Mouse (Mus musculus) ovary, postnatal 14 days (tissue): Measurements from ENCODE around the gene Rap1gap.

Experiments used
- DNase-seq: peaks from one replicate; pipeline ENCODE4 v3.0.0; 2022; ENCODE audit warnings: low spot score

Rap1gap gene

DNA sequence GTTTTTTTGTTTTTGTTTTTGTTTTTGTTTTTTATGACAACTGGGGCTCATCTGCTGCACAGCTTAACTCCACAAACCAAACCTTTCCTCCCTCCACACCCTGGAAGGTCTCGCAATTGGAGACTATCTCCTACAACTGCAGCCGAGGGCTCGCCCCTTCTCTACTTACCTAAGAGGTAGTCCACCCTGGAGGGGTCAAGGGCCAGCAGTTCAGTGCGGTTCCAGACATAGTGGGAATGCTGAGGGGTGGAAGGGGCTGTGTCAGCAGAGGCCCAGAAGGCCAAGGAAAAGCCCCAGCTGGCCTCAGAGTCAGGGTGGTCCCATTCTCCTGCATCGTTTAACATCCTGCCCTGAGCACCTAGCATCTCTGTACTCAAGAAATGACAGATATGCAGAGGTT lies 83.1 kb downstream of the Rap1gap start:
- no peak for DNase-seq

DNA sequence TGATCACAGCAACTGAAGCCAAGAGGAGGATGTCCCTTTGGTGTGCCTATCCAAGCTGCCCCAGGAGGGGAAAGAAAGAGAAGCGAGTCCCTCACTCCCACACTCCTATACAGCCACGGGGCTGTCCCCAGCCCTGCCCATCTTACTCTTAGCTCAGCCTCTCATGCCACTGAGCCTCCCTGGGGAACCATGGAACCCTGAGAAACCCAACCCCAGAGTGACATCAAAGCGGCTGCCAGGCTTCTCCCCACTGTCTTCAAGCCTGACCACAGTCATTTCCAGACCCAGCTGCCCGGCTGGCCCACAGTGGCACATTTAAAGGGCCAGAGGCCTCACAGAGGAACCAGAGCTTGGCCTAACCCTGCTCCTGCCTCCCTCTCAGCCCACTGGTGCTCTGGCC lies 84.2 kb downstream of the Rap1gap start:
- no peak for DNase-seq

GRCm38 (mm10) chr4:137749680-137750079 lies 85.2 kb downstream of the Rap1gap start:
- DNase-seq: no peak

GRCm38 (mm10) chr4:137750121-137750520 lies 85.6 kb downstream of the Rap1gap start:
- no peak for DNase-seq

DNA sequence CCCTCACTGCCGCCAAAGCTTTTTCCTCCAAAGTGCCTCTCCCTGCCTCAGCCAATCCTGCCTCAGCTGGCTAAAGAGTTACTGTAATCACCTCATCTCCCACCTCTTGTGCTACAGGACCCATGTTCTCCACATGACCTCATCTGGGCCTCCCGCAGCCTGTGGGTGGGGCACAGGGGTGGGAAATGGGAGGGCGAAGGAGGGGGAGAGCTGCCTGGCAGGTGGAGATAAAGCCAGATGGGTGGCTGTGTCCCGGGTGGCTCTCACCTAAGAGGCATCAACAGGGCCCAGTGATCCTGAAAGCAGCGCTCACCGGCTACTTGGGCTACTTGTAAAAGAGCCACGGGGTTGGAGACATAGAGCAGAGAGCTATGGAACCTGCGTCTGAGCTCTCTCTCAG lies 86.8 kb downstream of the Rap1gap start:
- no peak for DNase-seq

GRCm38 (mm10) chr4:137751717-137752116 lies 87.2 kb downstream of the Rap1gap start:
- DNase-seq: no peak

DNA sequence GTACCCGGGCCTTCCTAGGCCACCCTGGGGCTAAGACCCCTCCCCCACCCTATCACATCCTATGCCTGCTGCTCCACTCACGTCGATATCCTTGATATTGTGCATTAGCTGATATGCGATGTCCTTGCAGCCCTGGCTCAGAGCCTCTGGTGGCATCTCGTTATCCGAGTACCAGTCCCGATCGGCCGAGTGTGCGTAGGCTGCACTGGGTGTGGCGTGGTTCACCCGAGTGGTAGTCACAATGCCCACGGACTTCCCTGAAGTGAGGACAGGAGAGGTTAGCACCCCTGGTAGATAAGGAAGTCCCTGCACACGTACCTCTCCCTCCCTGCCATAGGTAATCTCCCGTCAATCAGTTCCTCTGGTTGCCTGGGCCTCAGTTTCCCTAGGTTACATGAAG lies 87.9 kb downstream of the Rap1gap start:
- no peak for DNase-seq

GRCm38 (mm10) chr4:137753199-137753598 lies 88.7 kb downstream of the Rap1gap start:
- no peak for DNase-seq

DNA sequence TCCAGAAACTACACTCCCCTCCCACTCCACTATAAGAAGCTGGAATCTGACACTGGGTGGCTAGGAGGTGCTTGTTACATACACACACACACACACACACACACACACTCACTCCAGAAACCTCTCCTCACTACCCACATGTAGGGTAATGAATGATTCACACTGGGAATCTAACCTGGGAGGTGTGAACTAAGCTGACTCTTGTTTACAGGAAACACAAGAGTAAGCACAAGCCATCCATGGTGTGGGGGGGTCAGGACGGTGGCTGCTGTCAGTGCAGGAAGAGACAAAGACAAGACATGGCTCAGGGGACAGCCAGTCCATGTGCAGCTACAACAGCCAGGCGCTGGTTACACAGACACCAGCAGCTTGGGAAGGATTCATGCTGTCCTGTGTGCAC lies 89.9 kb downstream of the Rap1gap start:
- no peak for DNase-seq

DNA sequence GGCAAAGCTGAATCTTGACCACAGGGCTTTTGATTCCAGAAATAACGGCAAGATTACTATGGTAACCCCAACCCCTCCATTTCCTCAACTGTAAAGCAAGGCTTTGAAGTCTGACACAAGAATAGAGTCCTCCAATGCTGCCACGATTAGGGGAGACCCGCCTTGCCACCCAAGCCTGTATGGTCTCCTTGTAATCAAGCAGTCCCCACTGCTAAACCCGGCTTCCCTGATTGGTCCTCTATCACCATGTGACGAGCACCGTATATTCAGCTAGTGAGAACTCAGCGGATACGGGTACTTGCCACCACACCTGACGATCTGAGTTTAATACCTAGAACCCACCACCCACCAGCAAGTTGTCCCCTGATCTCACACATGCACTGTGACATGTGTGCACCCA lies 98.4 kb downstream of the Rap1gap start:
- DNase-seq: no peak

- DNase-seq: no peak
Observed at GRCm38 (mm10) chr4:137763920-137764495, 99.5 kb downstream of the Rap1gap start.

DNA sequence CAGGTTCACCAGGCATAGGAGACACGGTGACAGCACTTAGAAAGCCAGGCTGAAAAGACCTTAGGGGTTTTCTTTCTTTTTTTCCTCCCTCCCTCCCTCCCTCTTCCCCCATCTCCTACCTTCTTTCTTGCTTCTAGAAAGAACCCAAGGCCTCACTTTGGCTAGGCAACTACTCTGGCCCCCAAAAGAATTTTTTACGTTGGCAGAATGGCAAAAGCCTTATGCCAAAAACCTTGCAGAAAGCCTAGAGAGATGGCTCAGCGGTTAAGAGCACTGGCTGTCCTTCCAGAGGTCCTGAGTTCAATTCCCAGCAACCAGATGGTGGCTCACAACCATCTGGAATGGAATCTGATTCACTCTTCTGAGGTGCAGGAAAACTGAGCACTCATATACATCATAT lies 100.1 kb downstream of the Rap1gap start:
- DNase-seq: no peak

DNA sequence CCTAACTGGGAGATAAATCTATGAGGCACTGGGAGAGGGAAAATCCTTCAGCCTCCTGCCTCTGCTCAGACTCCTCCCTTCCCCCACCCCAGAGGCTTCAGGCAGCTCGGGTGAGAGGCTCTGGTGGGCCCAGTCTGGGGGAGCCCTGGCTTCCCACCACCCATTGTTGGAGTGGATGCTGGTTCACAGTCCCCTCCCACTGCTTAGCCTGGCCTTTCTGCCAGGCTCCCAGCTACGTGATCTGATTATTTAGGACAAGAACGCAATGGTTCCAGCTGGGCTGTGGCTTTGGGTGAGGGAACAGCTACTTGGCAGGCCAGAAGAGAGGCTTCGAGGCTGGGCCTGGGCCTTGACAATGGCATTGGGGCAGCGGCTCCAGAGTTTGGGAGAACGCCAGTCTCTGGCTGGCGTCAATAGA lies 101.0 kb downstream of the Rap1gap start:
- no peak for DNase-seq

GRCm38 (mm10) chr4:137766365-137766764 lies 101.8 kb downstream of the Rap1gap start:
- no peak for DNase-seq

- no peak for DNase-seq
Observed at GRCm38 (mm10) chr4:137768381-137768780, 103.9 kb downstream of the Rap1gap start.

DNA sequence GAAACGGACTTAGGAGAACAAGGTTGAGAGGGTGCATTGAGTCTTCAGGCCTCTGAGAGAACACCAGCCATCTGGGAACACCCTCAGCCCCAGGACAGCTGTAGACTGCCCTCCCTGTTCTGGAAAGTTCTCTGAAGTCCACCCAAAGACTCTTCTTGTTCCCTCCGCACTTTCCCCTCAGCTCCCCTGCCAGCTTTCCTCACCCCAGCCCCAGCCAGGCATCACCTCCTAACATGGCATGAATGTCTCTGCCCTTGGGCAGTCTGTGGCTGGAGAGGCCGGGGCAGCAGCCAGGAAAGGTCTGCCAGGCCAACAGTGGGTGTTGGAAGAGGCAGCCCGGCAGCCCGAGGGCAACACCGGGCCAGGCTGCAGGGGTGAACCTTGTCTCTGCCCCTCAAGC lies 104.3 kb downstream of the Rap1gap start:
- no peak for DNase-seq

DNA sequence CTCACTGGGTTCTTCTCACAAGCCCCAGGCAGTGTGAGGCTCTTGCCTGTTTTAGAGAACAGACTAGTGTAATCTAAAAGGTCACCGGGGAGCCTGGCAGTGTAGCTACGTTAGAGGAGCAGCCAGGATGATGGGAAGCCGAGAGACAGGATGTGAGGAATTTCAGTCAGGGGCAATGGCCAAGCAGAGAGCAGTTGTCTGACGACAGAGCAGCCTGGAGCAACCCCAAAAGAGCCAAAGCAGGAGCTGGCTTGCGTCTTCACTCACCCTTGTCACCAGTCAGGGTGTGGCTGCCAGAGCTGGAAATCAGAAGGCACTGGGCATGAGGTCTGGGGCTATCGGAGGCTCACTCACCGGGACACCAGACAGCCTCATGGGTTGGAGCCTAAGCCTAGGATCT lies 105.1 kb downstream of the Rap1gap start:
- DNase-seq: no peak

GRCm38 (mm10) chr4:137770901-137771612 lies 106.5 kb downstream of the Rap1gap start:
- DNase-seq: no peak

DNA sequence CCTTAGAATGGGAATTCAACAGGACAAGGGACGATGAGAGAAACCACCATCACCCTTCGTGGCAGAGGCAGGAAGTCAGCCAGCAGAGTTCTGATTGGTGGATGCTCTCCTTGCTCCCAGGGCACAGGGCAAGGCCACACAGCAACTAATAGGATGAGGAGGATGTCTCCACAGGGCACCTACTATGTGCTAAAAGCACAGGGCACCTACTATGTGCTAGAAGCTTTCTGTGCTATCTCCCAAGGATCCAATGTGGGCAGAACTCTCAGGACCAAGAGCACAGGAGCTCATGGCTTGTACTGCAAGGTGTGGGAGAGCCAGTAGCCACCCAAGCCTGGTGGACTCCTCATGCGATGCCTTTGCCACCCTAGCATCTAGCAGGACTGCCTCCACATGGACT lies 107.2 kb downstream of the Rap1gap start:
- DNase-seq: no peak

DNA sequence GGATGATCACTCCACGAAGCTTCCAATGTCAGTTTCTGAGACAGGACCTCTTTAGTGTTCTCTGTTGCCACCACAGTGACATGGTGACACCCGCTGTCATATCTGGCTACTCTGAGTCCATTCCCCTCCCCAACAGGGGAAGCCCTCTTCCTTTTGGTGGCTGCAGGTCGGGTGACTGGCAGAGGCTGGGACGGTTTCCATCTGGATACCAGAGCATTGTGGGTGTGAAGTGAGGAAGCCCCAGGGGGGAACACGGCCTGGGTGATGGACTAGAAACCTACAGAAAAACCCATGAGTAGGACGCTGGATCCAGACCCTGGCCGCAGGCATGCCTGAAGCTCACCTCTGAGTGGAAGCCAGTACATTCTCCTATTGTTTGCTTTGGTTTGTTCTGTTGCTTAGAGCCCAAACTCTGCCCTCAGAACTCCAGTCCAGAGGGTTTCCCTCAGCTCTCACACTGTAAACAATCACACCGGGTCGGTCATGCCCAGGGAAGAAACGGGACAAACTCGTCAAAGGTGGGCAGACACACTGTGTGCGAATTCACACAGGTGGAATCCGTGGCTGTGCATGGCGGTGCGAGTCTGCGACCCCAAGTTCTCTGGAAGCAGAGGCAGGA lies 108.0 kb downstream of the Rap1gap start:
- no peak for DNase-seq

- no peak for DNase-seq
Observed at GRCm38 (mm10) chr4:137773369-137773899, 108.9 kb downstream of the Rap1gap start.

DNA sequence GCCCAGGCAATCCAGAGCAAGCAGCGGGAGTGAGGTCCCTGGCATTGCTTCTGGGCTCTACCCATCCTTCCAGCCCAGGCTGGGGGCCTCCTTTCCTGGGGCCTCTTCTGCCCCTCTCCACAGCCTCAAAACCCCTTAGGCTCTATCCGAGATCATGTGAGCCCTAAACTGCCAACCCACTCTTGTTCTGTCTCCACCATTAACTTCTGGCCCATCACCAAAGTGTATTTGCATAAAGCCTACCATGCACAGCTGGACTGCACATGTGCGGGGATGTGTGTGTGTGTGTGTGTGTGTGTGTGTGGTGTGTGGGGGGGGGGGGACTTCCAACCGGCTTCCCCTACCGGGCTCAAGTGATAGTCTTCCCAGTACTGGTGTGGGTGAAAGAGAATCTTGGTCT lies 109.5 kb downstream of the Rap1gap start:
- DNase-seq: no peak

GRCm38 (mm10) chr4:137774505-137774904 lies 110.0 kb downstream of the Rap1gap start:
- DNase-seq: no peak
